Mouse (Mus musculus) thymus, postnatal 10 days (tissue): ENCODE measurements around the gene Ggt5.

ENCODE experiments used
- DNase-seq, 2 experiments: peaks; one replicate each; pipeline ENCODE4 v3.0.0; 2021; ENCODE audit warnings: low spot score in 2 of 2

Ggt5 gene

DNA sequence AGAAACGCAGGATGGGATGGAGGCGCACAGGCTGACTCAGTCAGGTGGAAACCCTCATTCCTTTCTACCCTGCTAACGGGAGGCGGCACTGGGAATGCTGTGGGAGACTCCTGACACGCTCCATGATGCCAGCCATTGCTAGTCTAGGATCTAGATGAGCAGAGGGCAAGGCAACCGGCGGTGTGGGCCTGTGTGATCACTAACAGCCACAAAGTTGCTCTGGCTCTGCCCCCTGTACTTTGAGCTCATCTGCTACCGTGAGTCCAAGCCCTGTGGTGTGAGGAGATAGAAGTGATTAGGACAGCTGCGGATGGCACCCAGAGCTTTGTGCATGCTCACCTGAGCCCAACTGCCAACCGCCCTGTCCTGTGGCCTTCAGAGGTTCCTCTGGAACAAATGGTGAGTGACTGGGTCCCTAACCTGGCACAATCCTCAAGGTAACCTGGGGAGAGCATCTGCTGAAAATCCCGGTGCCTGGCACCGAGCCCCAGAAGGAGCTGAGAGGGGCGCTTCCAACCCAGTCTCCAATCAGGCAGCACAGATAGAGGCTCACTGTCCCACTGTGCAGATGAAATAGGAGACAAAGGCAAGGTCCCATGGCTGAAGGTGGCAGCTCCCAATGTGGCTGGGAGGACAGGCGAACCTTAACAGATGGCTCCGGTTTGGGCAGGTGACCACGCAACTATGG, 62.4 kb downstream of the Ggt5 start:
- DNase-seq = no peak

DNA sequence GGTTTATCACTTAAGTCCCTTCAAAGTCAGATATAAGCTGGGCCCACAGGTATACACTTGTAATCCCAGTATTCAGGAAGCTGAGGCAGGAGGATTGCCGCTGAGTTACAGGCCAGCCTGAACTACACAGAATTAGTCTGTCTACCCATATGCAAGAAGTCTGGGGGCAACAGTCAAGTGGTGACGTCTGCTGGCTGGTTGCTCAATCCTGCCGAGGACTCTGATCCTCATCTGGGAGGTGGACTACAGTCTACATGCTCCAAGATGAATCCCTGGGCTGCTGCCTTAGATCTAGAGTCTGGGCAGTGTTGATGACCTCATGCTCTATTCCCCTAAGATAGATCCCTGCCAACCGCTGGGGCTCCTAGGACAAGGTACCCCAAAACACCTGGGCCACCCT, 64.9 kb downstream of the Ggt5 start:
- no peak for DNase-seq

DNA sequence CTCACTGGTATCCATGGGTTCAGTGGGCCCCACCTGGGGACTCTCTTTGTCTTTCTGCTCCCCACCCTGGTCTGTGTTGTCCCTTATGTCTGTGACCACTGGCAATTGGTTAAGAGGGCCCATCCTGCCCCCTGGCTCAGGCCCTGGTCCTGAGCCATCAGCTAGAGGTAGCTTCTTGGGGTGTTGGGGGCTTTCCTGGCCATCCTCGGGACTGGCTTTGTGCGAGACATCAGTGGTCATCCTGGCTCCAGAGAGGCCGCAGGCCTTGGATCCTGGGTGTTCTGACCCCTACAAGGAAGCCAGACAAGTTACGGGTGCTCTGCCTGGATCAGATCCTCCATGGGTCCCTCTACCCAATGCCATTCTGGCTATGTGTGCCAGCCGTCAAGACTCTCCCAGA, 68.0 kb downstream of the Ggt5 start:
- DNase-seq = no peak

DNA sequence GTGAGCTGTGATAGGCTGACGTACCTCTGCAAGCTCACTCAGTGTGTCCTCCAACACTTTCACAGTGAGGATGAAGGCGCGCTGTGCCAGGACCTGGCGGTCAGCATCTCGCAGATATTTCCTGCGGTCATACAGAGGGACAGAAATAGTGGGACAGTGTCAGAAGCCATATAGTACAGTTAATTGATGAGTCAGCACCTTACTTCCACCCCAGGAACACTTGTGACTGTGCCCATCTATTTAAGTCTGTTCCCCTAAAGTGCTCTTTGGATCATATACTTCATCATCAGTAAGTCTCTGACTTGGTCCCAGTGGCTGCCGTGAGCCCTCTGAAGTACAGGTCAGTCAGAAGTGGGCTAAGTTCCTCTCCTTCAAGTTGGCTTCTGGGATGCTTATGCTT, 68.6 kb downstream of the Ggt5 start:
- no peak for DNase-seq

DNA sequence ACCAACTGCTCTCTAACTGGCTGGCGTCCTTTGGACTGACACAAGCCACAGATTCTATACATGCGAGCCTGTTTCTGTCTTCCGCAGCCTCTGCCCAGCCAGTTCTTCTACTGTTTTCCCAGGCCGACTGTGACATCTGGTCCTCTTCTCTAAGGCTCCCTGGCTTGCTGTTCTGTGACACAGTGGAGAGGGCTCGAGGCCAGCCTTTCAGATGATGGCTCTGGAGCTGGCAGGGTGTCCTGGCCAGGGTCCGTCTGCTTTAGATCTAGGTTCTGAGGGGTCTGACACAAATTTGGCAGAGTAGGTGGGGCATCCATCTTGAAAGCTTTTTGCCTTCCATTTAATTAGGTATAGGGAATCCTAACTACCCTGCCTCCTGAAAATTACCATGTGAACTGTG, 72.2 kb downstream of the Ggt5 start:
- no peak for DNase-seq

DNA sequence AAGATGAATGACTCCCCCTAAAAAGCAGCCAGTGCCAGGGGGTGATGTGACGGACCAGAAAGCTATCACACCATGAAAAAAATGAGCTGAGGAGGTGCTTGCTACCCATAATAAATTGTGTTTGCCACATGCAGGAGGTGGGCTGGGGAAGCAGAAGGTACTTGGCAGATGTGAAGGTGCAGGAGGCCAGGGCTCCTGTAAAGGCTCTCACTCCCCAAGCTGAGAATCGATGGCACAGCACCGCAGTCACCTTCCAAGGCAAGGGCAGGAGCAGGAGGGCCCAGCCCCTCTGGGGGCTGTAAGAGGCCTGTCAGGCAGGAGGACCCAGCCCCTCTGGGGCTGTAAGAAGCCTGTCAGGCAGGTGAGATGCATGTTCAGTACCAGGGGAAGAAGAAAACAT, 72.7 kb downstream of the Ggt5 start:
- no peak for DNase-seq

DNA sequence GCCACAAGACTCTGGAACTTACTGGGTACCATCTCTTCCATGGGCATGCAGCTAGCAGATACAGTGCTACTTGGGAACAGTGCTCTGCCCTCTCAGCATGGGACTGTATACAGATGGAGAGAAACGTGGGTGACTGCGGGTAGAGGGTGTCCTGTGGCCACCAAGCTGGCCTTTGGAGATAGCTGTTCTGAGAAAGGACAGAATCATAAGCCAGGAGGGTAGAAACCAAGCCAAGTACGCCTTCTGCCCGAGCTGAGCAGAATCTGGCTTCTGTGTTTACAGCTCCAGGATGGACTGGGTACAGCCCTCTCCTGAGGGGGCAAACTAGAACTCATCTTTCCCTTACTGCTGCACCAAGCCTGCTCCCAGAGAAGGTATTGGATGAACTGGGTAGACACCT, 73.4 kb downstream of the Ggt5 start:
- DNase-seq = no peak

DNA sequence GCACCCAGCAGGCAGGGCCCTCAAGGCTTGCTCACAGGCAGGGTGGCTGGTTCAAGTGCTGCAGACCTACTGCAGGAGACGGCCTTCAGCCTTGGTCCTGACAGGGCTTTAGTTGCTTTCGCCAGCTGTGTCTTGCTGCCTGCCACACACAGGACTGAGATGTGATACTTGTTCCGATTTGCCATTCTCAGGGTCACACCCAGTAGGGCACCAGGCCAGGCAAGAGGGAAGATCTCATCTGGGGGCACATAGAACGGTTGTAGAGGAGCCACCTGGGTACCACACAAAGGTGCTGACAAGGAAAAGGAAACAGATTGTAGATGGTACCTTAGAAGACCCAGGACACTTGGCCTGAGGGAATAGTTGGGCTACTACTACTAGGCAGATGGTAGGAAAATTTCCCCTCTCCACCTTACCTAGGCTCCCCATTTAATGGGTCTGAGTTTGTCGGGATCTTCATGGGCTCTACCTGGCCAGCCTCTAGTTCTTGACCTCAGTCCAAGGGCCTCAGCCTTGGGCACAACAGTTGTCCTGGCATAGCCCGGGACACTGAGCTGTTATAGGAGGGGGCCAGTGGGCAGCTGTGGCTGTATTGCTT, 75.6 kb downstream of the Ggt5 start:
- no peak for DNase-seq

DNA sequence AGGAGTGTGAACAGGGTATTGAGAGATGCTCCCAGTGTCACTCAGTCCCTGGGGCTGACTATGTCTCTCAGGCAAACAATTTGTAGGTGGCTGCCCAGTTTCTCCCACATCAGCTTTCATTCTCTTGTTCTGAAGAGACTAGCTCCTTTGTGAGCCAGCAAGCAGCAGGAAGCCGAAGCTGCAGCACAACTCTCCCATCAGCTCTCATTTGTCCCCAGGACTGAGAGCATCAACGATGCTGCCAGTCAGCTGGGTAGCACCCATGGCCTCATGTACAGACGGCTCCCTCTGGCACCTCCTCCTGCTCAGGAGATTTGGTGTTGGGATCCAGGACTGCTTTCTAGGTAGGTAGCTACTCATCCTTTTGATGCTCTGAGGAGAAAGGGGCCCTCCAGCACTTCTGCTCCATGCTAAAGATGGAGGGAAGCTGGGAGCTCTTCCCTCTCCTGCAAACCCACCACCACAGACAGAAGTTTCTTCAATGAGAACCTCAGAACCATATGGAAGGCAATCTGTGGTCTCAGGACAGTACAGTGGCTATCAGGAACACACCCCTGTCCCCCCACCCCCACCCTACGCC, 77.4 kb downstream of the Ggt5 start:
- DNase-seq = no peak
